Mouse (Mus musculus): Measurements from ENCODE around the gene Jmjd8.
A peak's percentile ranks its signal among the peaks of the same experiment; 100 is the strongest.
"Not testable (repeated sequence)": the region's sequence is repeated elsewhere in the genome, so short reads cannot be mapped to it uniquely, and the experiment has no call there.

The Jmjd8 gene

GRCm38 (mm10) chr17:25860832-25861703 is 32.4 kb downstream of the Jmjd8 start, which contains the start of gene Wdr90:
TSS of gene Wdr90 (minus strand) at chr17:25861501.
- DNase-seq (ENCODE audit: extremely low read depth, low read depth, low spot score): no peak

- no peak for DNase-seq (ENCODE audit: extremely low read depth, low read depth, low spot score)
These were observed 33.3 kb downstream of the Jmjd8 start for GRCm38 (mm10) chr17:25861704-25862612.

- DNase-seq (ENCODE audit: extremely low read depth, low read depth, low spot score): no peak
These were observed 35.0 kb downstream of the Jmjd8 start for GRCm38 (mm10) chr17:25863681-25864080.

DNA sequence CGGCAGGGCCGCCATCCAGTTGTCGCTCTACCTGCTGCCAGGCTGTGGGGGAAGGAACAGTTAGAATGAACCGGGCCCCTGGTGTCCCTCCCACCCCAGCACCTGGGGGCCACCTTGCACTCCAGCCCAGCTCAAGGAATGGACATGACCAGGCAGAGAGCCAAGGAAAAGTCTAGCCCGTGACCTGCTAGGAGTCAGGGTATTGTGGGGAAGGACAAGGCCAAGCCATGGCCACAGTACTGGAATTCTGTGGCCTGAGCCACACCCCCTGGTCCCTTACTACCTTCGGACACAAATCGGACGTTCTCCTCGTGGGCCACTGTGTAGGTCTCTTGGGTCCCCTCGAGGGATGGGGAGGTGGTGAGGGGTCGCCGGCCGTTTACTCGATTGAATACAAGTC is 35.6 kb downstream of the Jmjd8 start:
- DNase-seq (ENCODE audit: extremely low read depth, low read depth, low spot score): no peak

DNA sequence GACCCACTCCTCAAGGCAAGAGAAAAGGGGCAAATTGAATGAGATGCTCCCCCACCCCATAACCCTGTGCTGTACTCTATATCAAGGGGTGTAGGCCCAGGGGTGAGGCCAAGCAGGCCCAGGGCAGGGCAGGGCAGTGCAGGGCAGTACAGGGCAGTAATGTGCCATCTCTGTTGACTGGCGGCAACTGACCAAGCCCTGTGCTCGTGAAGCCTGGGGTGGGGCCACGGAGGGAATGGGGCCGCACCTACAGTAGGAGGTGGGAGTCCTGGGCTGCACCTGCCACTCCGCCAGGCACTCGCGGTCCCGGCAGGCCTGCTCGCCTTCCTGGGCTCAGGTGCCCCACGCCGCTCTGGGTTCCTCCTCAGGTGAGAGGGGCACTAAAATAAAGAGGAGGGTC is 36.6 kb downstream of the Jmjd8 start:
- DNase-seq (ENCODE audit: extremely low read depth, low read depth, low spot score): no peak

DNA sequence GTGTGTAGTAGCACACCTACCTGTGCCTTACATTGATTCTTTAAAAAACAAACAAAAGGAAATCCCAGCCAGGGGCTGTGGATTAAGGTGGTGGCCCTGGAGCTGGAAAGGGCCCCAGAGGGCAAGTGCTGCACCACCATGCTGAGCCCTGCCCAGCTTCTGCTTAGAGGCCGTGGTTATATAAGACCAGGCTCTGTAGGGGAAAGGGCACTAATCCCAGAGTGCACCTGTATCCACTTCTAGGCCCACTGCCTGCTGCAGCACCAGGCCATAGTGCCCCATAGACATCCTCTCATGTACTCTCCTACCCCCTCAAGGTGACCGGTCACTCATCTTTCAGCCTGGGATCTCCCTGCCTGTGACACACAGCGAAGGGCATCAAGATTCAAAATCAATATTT is 37.5 kb downstream of the Jmjd8 start:
- no peak for DNase-seq (ENCODE audit: extremely low read depth, low read depth, low spot score)

- DNase-seq (ENCODE audit: extremely low read depth, low read depth, low spot score): no peak
These were observed 38.8 kb downstream of the Jmjd8 start for GRCm38 (mm10) chr17:25867509-25867835.

DNA sequence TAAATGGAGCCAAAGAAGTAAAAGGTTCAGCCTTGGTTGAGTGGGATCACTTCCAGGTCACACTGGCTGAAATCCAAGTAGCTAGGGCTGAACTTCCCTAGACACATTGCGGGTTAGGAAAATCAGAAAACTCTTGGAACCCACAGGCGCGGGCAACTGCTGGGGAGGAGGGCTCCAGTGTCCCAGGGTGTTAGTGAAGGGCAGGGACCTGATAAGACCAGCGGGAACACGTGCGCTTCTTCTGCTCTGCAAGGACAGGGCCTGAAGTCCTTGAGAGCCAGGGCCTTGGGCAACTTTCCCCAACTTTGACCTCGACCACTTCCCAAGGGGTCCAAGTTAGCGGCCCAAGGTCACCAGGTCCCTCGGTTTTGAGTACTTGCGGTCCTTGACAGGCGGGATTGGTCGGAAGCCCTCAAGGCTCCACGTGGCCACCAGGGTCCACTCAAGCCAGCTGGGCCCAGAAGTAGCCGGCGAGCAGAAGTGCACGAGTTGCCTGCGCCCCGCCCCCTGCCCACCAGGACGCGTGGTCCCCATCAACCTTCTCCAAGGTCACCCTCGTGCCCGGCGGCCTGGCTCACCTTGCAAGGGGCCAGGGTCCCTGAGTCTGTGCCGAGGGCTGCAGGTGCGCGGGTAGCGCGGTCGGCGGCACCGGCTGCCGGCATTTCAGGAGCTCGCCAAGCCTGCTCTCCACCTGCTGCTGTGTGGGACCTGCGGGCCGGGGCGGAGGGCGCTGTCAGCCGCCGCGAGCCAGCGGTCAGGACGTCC is 39.4 kb downstream of the Jmjd8 start:
- no peak for DNase-seq (ENCODE audit: extremely low read depth, low read depth, low spot score)

GRCm38 (mm10) chr17:25868601-25869191 is 40.0 kb downstream of the Jmjd8 start, which contains the start of gene Mcrip2:
TSS of gene Mcrip2 (minus strand) at chr17:25868764.
- peak; percentile 94 for DNase-seq (ENCODE audit: extremely low read depth, low read depth, low spot score)

DNA sequence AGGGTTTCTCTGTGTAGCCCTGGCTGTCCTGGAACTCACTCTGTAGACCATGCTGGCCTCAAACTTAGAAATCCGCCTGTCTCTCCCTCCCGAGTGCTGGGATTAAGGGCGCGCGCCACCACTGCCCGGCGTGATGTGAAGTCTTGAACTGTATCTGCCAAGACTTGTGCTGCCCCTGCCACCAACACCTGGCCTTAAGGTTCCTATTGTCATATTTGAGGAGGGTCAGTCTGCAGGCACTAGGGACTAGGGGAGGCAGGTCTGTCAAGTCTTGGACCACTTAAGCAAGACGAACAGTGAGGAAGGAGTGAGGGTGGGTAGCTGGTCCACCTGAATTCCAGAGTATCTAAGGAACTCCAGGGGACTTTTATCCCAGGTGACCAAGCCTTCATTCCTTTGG is 40.8 kb downstream of the Jmjd8 start:
- DNase-seq (ENCODE audit: extremely low read depth, low read depth, low spot score): no peak

DNA sequence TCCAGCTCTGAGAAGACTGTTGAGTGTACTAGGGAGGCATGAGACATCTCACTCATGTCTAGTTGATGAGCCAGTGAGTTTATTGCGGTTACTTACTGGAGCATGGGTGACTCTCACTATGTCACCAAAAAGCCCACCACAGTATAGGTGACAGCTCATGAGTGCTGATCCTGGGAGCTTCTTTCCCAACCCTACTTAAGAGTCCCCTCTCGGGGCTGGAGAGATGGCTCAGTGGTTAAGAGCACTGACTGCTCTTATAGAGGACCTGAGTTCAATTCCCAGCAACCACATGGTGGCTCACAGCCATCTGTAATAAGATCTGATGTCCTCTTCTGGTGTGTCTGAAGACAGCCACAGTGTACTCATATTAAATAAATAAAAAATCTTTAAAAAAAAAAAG is 41.3 kb downstream of the Jmjd8 start:
- no peak for DNase-seq (ENCODE audit: extremely low read depth, low read depth, low spot score)

- DNase-seq (ENCODE audit: extremely low read depth, low read depth, low spot score): not testable (repeated sequence)
These were observed 42.9 kb downstream of the Jmjd8 start for GRCm38 (mm10) chr17:25871566-25871965.

DNA sequence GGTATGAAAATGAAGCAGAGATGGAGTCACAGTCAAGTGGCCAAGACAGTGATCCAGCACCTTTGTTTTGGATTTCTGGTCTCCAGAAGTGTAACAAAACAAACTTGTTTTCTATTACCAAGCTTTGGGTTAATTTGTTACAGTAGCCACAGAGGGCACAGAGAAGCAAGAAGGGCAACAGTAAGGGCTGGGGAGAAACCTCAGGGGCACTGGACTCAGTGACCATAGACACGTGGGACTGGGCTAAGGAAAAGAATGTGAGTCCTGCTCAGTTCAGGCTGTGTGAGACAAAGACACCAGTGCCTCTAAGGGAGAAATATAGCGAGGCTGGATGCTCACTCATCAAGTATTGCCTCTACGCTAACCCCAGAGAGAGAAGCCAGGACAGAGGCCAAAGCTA is 44.0 kb downstream of the Jmjd8 start:
- DNase-seq (ENCODE audit: extremely low read depth, low read depth, low spot score): no peak

GRCm38 (mm10) chr17:25873405-25874147 is 44.9 kb downstream of the Jmjd8 start:
- DNase-seq (ENCODE audit: extremely low read depth, low read depth, low spot score): no peak

- DNase-seq (ENCODE audit: extremely low read depth, low read depth, low spot score): no peak
These were observed 45.6 kb downstream of the Jmjd8 start for GRCm38 (mm10) chr17:25874148-25874720.

GRCm38 (mm10) chr17:25874721-25875170 is 46.1 kb downstream of the Jmjd8 start, which contains the start of gene Mettl26:
TSS of gene Mettl26 (plus strand) at chr17:25875074.
- DNase-seq (ENCODE audit: extremely low read depth, low read depth, low spot score): no peak

- DNase-seq (ENCODE audit: extremely low read depth, low read depth, low spot score): no peak
These were observed 46.8 kb downstream of the Jmjd8 start for GRCm38 (mm10) chr17:25875171-25876136.

DNA sequence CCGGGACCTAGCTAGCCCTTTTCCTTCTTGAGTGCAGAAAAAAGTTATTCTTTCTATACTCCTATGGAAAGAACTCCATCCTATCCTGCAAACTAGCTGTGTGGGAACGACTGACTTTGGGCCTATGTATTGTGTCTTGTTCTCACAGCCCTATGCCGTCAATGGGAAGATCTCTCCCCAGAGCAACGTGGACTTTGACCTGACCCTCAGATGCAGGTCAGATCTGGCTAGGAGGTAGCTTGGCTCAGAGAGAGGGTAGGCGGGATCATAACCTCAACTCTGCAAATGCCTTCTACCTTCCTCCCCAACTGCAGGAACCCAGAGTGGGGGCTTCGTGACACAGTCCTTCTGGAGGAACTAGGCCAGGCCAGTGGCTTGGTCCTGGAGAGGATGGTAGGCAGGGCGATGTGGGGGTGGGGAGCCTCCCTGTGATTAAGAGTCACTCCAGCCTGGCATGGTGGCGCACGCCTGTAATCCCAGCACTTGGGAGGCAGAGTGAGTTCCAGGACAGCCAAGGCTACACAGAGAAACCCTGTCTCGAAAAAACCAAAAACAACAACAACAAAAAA is 47.8 kb downstream of the Jmjd8 start:
- DNase-seq (ENCODE audit: extremely low read depth, low read depth, low spot score): no peak

Measured in fat pad, adult 2 months (tissue).